Mouse (Mus musculus) megakaryocyte progenitor cell, adult 5-6 weeks (primary cell): ENCODE measurements at regions not wholly inside any gene's neighbourhood (a gene's known extent, or its start where the extent isn't known, plus 50 kb on each side); places are given as distances from the start of the nearest gene placed in this dataset.

ENCODE experiments used
- ATAC-seq: replicated peaks from 2 replicates; pipeline ENCODE4 v1.8.0; 2016; ENCODE audit warnings: mild to moderate bottlenecking, moderate TSS enrichment, inconsistent platforms; ENCODE audit not compliant: poor library complexity

- peak; percentile 55 for ATAC-seq
These were observed 144.8 kb upstream of the Htr1f start for GRCm38 (mm10) chr16:65250426-65250825.

GRCm38 (mm10) chr16:65247475-65247874 is 141.8 kb upstream of the Htr1f start:
- no peak for ATAC-seq

GRCm38 (mm10) chr16:65234404-65234803 is 128.8 kb upstream of the Htr1f start:
- ATAC-seq: no peak

- ATAC-seq: no peak
These were observed 128.3 kb upstream of the Htr1f start for GRCm38 (mm10) chr16:65233964-65234363.

- no peak for ATAC-seq
These were observed 113.8 kb upstream of the Htr1f start for GRCm38 (mm10) chr16:65219434-65219833.

- no peak for ATAC-seq
These were observed 106.7 kb upstream of the Htr1f start for GRCm38 (mm10) chr16:65212367-65212766.

GRCm38 (mm10) chr16:65201329-65201728 is 95.7 kb upstream of the Htr1f start:
- ATAC-seq: peak; percentile 80

DNA sequence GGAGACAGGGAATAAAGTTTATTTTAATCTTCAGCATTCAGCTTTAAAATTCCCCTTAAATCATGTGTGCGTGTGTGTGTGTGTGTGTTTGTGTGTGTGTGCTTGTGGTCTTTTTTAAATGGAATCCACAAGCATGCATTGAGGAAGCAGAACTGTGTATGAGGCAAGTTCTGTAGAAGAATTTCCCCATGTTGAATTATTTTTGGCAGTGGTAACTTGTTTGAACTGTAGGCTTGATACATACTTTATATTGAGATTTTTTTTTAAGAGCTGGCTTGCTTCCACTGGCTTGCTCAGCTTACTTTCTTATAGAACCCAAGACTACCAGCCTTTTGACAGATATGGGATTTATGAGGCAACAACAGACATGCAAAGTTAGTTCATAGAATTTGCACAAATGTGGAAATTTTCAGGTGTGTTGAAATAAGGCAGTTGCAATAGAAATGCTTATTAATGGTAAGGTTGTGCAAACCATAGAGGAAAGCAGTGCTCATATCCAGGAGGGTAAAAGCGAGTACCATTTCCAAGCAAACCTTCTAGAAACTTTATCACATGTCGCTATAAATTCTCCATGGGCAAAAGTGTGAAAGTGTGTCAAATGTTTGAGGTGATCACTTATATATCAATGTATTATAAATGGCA is 91.7 kb upstream of the Htr1f start:
- peak; percentile 81 for ATAC-seq

GRCm38 (mm10) chr16:65195761-65196160 is 90.1 kb upstream of the Htr1f start:
- no peak for ATAC-seq

- no peak for ATAC-seq
These were observed 86.0 kb upstream of the Htr1f start for GRCm38 (mm10) chr16:65191574-65192149.

GRCm38 (mm10) chr16:65174561-65174960 is 68.9 kb upstream of the Htr1f start:
- peak; percentile 81 for ATAC-seq

GRCm38 (mm10) chr16:65167151-65167550 is 61.5 kb upstream of the Htr1f start:
- ATAC-seq: no peak

GRCm38 (mm10) chr16:65162766-65163165 is 57.1 kb upstream of the Htr1f start:
- ATAC-seq: no peak

GRCm38 (mm10) chr16:65160286-65160685 is 54.6 kb upstream of the Htr1f start:
- ATAC-seq: no peak

DNA sequence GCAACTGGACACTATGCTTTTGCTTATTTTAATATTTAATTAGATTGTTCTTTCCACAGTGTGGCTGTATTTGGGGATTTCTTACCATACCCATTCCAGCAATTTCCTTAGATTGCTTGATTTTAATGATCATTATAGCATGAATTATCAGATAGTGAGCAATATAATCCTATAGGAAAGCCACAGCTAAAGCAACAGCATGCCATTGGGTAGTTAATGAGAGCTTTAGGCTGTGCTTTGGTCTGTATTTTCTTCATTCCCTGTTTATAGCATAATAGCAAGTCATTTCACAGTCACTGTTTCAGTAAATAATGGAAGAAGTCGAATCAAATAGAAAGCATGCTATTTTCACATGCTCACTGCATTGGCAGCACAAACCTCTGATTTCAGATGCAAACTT is 49.9 kb upstream of the Htr1f start:
- ATAC-seq: no peak
